Mouse (Mus musculus) hindbrain, embryonic 11.5 days (tissue): ENCODE measurements around the gene Nrap. TPM values are rescaled to one million over a fixed set of nuclear protein-coding genes. Genes with fewer than 3 reads are reported as not detected.
A peak's percentile ranks its signal among the peaks of the same experiment; 100 is the strongest.
"Not testable (repeated sequence)": the region's sequence is repeated elsewhere in the genome, so short reads cannot be mapped to it uniquely, and the experiment has no call there.

Experiments
- ATAC-seq: fragments of 200-750 bp; cut with Nextera tagmentation; 2 replicates; pipeline ENCODE4 v1.8.0; 2017; ENCODE audit warnings: mild to moderate bottlenecking, moderate TSS enrichment, moderate library complexity; ENCODE audit not compliant: low FRiP score
- DNase-seq: peaks from one replicate; pipeline ENCODE4 v3.0.0-alpha.2; 2015; ENCODE audit warnings: low spot score
- H3K27ac ChIP-seq: fragments of 300-500 bp; sonication (generic); 2 replicates; pipeline ENCODE4 v1.5.1; 2014; ENCODE audit warnings: mild to moderate bottlenecking, low read depth, low read length
- H3K27me3 ChIP-seq: fragments of 300-500 bp; sonication (generic); 2 replicates; pipeline ENCODE4 v1.6.1; 2014; ENCODE audit warnings: mild to moderate bottlenecking, low read length, moderate library complexity, mixed read lengths; ENCODE audit not compliant: control insufficient read depth, insufficient read depth
- H3K36me3 ChIP-seq: fragments of 300-500 bp; sonication (generic); 2 replicates; pipeline ENCODE4 v1.6.1; 2014; ENCODE audit warnings: mild to moderate bottlenecking, low read length, moderate library complexity, mixed read lengths; ENCODE audit not compliant: control insufficient read depth, insufficient read depth
- H3K4me1 ChIP-seq: fragments of 300-500 bp; sonication (generic); replicated peaks from 2 replicates; pipeline ENCODE4 v1.6.1; 2014; ENCODE audit warnings: low read length, mixed read lengths; ENCODE audit not compliant: control insufficient read depth, insufficient read depth
- H3K4me2 ChIP-seq: fragments of 300-500 bp; sonication (generic); replicated peaks from 2 replicates; pipeline ENCODE4 v1.6.1; 2014; ENCODE audit warnings: mild to moderate bottlenecking, low read depth, low read length
- H3K4me3 ChIP-seq: fragments of 300-500 bp; sonication (generic); 2 replicates; pipeline ENCODE4 v1.5.1; 2014; ENCODE audit warnings: low read depth, low read length
- H3K9ac ChIP-seq: fragments of 300-500 bp; sonication (generic); 2 replicates; pipeline ENCODE4 v1.6.1; 2014; ENCODE audit warnings: low read depth, low read length
- H3K9me3 ChIP-seq: fragments of 300-500 bp; sonication (generic); 2 replicates; pipeline ENCODE4 v1.6.1; 2016; ENCODE audit warnings: low read length; ENCODE audit not compliant: control insufficient read depth
- WGBS: fragments of 180-500 bp; shearing (Covaris S2); extraction: QIAGEN DNeasy Blood & Tissue Kit; methylation state at CpG from one replicate; pipeline ENCODE4 v1.1.7; 2014; 5-methylcytosine and 5-hydroxymethylcytosine counted together
- polyA plus RNA-seq: library from polyadenylated mRNA; unstranded; fragments of >200 nt; fragmentation: Nextera tagmentation; extraction: Ambion mirVana; gene quantifications from 2 replicates; pipeline ENCODE4 v1.2.1, GENCODE M21; 2014

Gene Nrap
- polyA plus RNA-seq, 1 experiment from 2014 or later: 0.22 TPM

DNA sequence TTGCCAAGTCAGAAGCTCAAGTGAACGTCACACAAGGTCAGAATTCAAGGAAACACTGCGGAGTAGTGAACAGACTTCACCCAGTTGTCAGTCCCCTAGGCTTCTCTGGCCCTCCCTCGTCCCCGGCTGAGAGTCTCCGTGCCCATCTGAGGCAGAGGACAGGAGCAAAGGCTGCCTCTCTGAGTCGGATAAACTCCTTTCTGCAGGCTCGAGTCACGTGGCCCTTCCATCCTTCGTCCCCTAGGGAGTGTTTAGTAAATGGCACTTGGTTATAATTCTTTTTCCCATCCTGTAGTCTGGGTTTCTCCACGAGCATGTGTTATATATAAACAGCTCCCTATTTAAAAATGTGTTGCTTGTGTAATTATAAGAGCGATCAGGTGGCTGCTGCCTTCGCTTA lies 33.5 kb upstream of the Nrap start:
- Histone ChIP-seq H3K9me3 (no peaks in the 10 kb centered on the region), H3K27ac (no peak overlapping the region), H3K4me2 (no peak overlapping the region), H3K4me1 (0 out of 2 replicates have a peak, but pooled peaks cover 2% of the 10 kb centered on the region), H3K9ac (no peak overlapping the region), H3K27me3 (no peaks in the 10 kb centered on the region), H3K36me3 (no peaks in the 10 kb centered on the region), H3K4me3 (no peak overlapping the region)
- DNase-seq (peak; percentile 23), ATAC-seq (no peak)
- 61% methylated on average over 12 of the region's 12 CpGs for WGBS

DNA sequence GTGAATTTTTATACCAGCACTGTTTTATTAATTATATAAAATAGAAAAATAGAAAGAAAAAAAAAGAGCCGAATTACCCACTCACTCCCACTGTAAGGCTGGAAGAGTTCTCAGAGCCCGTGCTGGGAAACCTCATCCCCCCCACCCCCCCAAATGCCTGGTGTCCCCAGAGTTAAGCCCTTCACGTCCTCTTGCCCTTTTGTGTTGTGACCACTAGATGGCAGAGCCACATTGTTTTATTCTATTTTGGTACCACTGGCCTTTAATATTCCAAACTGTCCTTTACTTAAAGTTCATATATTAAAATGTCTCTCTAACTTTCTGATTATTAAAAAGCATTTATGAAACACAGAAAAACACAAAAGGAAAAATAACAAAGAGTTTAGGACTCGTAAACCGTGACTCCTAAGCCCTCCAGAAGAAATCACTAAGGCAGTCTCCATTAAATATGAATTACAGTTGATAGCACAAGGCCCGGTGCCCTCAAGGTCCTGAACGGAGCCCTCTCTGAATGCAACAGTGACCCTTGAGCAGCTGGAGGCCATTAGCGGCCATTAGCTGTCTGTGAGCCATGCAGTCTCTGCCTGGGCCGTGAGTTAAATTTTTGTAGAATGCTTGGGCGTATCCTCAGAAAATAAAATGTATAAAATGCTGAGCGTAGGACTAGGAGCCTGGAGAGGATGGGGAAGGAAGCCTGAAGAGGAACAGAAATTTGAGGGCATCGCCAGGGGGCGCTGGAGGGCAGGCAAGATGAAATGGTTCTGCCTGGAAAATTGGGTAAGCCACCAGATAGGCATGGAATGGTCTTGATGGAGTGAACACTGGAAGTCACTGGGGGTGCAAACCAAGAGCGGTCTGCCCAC lies 32.9 kb upstream of the Nrap start:
- H3K36me3 ChIP-seq: no peaks in the 10 kb centered on the region
- 0 out of 2 replicates have a peak, but pooled peaks cover 2% of the 10 kb centered on the region for H3K4me1 ChIP-seq
- WGBS: 31% methylated on average over 14 of the region's 14 CpGs
- H3K4me2 ChIP-seq: no peak overlapping the region
- ATAC-seq (peak; percentile 54), DNase-seq (peak; percentile 89)
- H3K27me3 ChIP-seq: no peaks in the 10 kb centered on the region
- no peak overlapping the region for H3K27ac ChIP-seq
- no peaks in the 10 kb centered on the region for H3K9me3 ChIP-seq
- H3K9ac ChIP-seq: no peak overlapping the region
- no peak overlapping the region for H3K4me3 ChIP-seq

DNA sequence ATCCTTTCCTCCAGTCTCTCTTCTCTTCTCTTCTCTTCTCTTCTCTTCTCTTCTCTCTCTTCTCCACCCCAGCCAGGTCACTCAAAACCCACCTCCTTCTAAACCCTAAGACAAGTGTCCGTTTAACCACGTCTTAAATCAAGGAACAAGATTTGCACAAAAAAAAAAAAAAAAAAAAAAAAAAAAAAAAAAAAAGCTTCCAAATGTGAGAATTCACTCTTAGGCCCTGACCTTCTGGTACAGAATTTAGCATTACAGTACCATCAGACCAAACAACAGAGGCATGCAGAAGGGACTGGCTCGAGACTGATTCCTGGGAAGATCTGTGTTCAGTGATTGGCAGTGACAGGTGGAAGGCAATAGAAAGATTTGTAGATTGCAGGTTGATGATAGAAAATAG lies 30.5 kb upstream of the Nrap start:
- Histone ChIP-seq H3K27ac (no peak overlapping the region), H3K4me1 (0 out of 2 replicates have a peak, but pooled peaks cover 2% of the 10 kb centered on the region), H3K4me2 (no peak overlapping the region), H3K9ac (no peak overlapping the region), H3K4me3 (no peak overlapping the region), H3K9me3 (no peaks in the 10 kb centered on the region), H3K36me3 (no peaks in the 10 kb centered on the region), H3K27me3 (no peaks in the 10 kb centered on the region)
- ATAC-seq (no peak), DNase-seq (no peak)
- 86% methylated on average over 3 of the region's 3 CpGs for WGBS

DNA sequence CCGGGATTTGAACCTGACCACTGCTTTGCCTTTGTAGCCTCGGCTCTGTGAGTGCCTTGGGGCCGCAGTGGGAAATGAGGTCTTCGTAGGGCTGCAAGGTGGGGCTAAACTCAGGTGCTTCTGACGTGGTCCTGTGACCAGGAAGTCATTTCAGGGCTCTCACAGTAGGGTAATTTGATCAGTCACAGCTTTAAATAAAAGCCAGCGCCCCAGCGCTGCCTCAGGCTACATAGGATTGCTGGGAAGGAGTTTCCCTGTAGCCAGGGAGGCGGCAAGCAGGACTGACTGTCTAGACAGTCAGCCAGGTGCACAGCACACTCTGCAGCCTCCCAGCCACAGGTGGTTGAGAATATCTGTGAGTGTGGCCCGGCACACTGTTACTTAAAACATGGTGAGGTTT lies 29.6 kb upstream of the Nrap start:
- Histone ChIP-seq H3K36me3 (no peaks in the 10 kb centered on the region), H3K27me3 (no peaks in the 10 kb centered on the region), H3K9ac (no peak overlapping the region), H3K4me1 (0 out of 2 replicates have a peak, but pooled peaks cover 2% of the 10 kb centered on the region), H3K4me3 (no peak overlapping the region), H3K4me2 (no peak overlapping the region), H3K9me3 (no peaks in the 10 kb centered on the region), H3K27ac (no peak overlapping the region)
- DNase-seq: no peak
- 76% methylated on average over 9 of the region's 9 CpGs for WGBS
- ATAC-seq: no peak

DNA sequence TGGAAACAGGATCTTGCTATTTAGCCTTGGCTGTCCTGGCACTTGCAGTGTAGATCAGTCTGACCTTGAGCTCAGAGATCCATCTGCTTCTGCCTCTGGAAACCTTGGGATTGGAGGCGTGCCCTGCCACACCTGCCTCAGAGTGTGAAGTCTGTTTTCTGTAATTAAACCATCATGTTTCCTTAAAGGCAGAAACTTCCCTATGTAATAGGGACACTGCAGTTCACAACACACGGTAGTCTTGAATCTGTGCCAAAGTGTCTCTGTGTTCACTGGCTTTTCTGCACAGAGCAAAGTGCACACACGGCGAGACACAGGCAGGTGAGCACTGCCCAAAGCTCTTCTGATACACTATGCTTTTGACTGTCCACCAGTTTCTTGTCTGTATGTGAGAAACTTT lies 28.6 kb upstream of the Nrap start:
- Histone ChIP-seq H3K27me3 (no peaks in the 10 kb centered on the region), H3K4me1 (0 out of 2 replicates have a peak, but pooled peaks cover 2% of the 10 kb centered on the region), H3K27ac (no peak overlapping the region), H3K9me3 (no peaks in the 10 kb centered on the region), H3K4me3 (no peak overlapping the region), H3K4me2 (no peak overlapping the region), H3K36me3 (no peaks in the 10 kb centered on the region), H3K9ac (no peak overlapping the region)
- DNase-seq (no peak), ATAC-seq (no peak)
- WGBS: 90% methylated on average over 4 of the region's 4 CpGs

DNA sequence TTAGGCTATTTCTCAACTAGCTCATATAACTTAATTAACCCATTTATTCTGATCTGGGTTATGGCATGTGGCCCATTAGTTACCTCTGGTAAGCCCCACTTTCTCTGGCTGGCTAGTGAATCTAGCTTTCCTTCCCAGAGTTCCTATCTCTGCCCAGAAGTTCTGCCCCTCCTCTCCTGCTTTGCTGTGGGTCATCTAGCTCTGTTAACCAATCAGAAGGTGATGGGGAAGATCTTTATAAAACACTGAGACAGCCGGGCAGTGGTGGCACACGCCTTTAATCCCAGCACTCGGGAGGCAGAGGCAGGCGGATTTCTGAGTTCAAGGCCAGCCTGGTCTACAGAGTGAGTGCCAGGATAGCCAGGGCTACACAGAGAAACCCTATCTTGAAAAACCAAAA lies 20.0 kb upstream of the Nrap start:
- ATAC-seq, H3K36me3 ChIP-seq, H3K4me3 ChIP-seq, H3K9ac ChIP-seq, H3K4me1 ChIP-seq, H3K9me3 ChIP-seq, DNase-seq, H3K27me3 ChIP-seq, H3K4me2 ChIP-seq, H3K27ac ChIP-seq: not testable (repeated sequence)
- WGBS: 90% methylated on average over 4 of the region's 4 CpGs

DNA sequence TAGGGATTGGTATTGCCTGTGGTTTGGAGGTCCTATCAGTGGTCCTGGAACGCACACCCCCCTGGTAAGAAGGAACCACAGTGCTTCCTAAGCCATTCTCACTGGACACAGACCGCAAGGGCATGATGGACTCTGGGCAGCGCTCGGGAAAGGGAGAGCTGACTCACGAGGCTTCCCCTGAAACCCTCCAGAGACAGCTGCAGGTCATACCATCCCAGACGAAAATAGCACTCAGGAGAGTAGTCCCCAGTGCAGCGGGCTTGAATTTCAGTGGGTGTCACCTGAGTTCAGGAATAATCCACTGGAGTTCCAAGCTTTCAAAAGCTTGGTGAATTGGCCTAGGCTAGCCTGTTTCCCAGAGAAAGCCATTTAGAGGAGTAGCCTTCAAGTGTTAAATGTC lies 16.7 kb upstream of the Nrap start:
- H3K36me3 ChIP-seq: no peaks in the 10 kb centered on the region
- no peaks in the 10 kb centered on the region for H3K9me3 ChIP-seq
- DNase-seq (no peak), ATAC-seq (no peak)
- no peak overlapping the region for H3K4me3 ChIP-seq
- no peak overlapping the region for H3K4me2 ChIP-seq
- no peaks in the 10 kb centered on the region for H3K27me3 ChIP-seq
- WGBS: 95% methylated on average over 7 of the region's 7 CpGs
- no peaks in the 10 kb centered on the region for H3K4me1 ChIP-seq
- no peak overlapping the region for H3K27ac ChIP-seq
- no peak overlapping the region for H3K9ac ChIP-seq

DNA sequence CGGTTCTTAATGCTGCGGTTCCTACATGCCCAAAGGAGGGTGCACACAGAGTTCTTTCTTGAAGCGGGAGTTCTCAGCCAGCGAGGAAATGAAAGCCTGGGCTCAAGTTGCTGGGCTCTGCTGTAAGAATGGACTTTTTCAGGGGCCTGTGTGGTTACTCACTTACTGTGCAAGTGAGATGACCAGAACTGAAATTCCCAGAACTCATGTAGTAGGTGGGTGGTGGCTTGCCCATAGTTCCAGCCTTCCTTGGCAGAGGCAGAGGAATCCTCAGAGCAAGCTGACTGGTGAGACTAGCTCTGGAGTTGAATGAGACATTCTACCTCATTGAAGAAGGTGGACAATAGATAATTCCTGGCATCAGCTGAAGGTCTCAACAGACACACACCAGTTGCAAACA lies 16.0 kb upstream of the Nrap start:
- Histone ChIP-seq H3K36me3 (no peaks in the 10 kb centered on the region), H3K9me3 (no peaks in the 10 kb centered on the region), H3K4me1 (no peaks in the 10 kb centered on the region), H3K4me2 (no peak overlapping the region), H3K4me3 (no peak overlapping the region), H3K27ac (no peak overlapping the region), H3K27me3 (no peaks in the 10 kb centered on the region), H3K9ac (no peak overlapping the region)
- DNase-seq (no peak), ATAC-seq (no peak)
- WGBS: 95% methylated on average over 4 of the region's 4 CpGs

DNA sequence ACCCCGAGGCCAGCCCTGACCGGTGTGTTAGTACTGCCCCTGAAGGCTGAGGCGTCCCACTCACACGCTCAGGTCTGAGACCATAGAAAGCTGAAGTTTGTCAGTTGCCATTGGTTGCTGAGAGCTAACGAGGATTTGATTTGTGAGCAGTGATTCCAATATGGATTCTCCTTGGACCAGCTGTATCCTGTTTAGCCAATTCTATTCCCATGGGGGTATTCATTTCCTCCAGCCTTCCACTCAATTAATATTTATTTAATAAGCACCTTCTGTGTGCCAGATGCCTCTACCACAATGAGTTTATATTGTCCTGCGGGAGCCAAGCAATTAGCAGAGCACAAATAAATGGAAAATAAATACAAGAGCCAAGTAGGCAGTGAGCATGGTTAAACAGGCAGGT lies 12.0 kb upstream of the Nrap start:
- H3K27ac ChIP-seq: no peak overlapping the region
- H3K36me3 ChIP-seq: no peaks in the 10 kb centered on the region
- no peaks in the 10 kb centered on the region for H3K9me3 ChIP-seq
- ATAC-seq (peak; percentile 47; the same call in 1 of the 2 replicates), DNase-seq (no peak)
- H3K27me3 ChIP-seq: no peaks in the 10 kb centered on the region; the same call in 1 of the 2 replicates
- H3K4me3 ChIP-seq: no peak overlapping the region
- H3K4me2 ChIP-seq: no peak overlapping the region
- no peak overlapping the region for H3K9ac ChIP-seq
- H3K4me1 ChIP-seq: no peaks in the 10 kb centered on the region
- 75% methylated on average over 6 of the region's 6 CpGs for WGBS
